Mouse (Mus musculus) liver, embryonic 14.5 days (tissue): Measurements from ENCODE around the gene Spock1.

Experiments used
- CTCF ChIP-seq: IDR thresholded peaks from 2 replicates; pipeline ENCODE4 v1.5.1; 2016; ENCODE audit warnings: antibody characterized with exemption, low read depth, control low read depth
- EP300 ChIP-seq: IDR thresholded peaks from 2 replicates; pipeline ENCODE4 v1.6.1; 2016; ENCODE audit warnings: antibody characterized with exemption, low read depth

GRCm38 (mm10) chr13:57708425-57708824 lies 199.7 kb downstream of the Spock1 start:
- TF ChIP-seq CTCF = no peak
- no peak for TF ChIP-seq EP300
